Mouse (Mus musculus) heart, embryonic 13.5 days (tissue): ENCODE data around the gene Elmsan1. TPM values are rescaled to one million over a fixed set of nuclear protein-coding genes. Genes with fewer than 3 reads are reported as not detected.
"Not testable (repeated sequence)": the region's sequence is repeated elsewhere in the genome, so short reads cannot be mapped to it uniquely, and the experiment has no call there.

Experiments used
- ATAC-seq: fragments of 200-750 bp; cut with Nextera tagmentation; 2 replicates; pipeline ENCODE4 v1.8.0; 2017; ENCODE audit warnings: moderate TSS enrichment; ENCODE audit not compliant: insufficient number of reproducible peaks, low FRiP score, low TSS enrichment; ENCODE audit errors: extremely low read depth
- H3K27ac ChIP-seq: fragments of 300-500 bp; sonication (generic); replicated peaks from 2 replicates; pipeline ENCODE4 v1.5.1; 2015; ENCODE audit warnings: moderate library complexity, mild to moderate bottlenecking, inconsistent platforms
- H3K27me3 ChIP-seq: fragments of 300-500 bp; sonication (generic); replicated peaks from 2 replicates; pipeline ENCODE4 v1.6.1; 2015; ENCODE audit warnings: mild to moderate bottlenecking, inconsistent platforms
- H3K36me3 ChIP-seq: fragments of 300-500 bp; sonication (generic); 2 replicates; pipeline ENCODE4 v1.6.1; 2015; ENCODE audit warnings: mild to moderate bottlenecking, inconsistent platforms
- H3K4me1 ChIP-seq: fragments of 300-500 bp; sonication (generic); 2 replicates; pipeline ENCODE4 v1.6.1; 2015; ENCODE audit warnings: inconsistent platforms
- H3K4me2 ChIP-seq: fragments of 300-500 bp; sonication (generic); 2 replicates; pipeline ENCODE4 v1.6.1; 2015; ENCODE audit warnings: inconsistent platforms, mild to moderate bottlenecking, moderate library complexity
- H3K4me3 ChIP-seq: fragments of 300-500 bp; sonication (generic); 2 replicates; pipeline ENCODE4 v1.5.1; 2015; ENCODE audit warnings: moderate library complexity, mild to moderate bottlenecking, inconsistent platforms
- H3K9ac ChIP-seq: fragments of 300-500 bp; sonication (generic); 2 replicates; pipeline ENCODE4 v1.6.1; 2015; ENCODE audit warnings: inconsistent platforms, mild to moderate bottlenecking, moderate library complexity
- H3K9me3 ChIP-seq: fragments of 300-500 bp; sonication (generic); 2 replicates; pipeline ENCODE4 v1.6.1; 2016; ENCODE audit warnings: inconsistent platforms
- WGBS: fragments of 180-500 bp; shearing (Covaris S2); methylation state at CpG from one replicate; pipeline ENCODE4 v1.1.7; 2015; ENCODE audit warnings: mixed read lengths; 5-methylcytosine and 5-hydroxymethylcytosine counted together
- polyA plus RNA-seq: library from polyadenylated mRNA; unstranded; fragments of >200 nt; fragmentation: Nextera tagmentation; extraction: Ambion mirVana; gene quantifications from 2 replicates; pipeline ENCODE4 v1.2.1, GENCODE M21; 2015

The Elmsan1 gene
- polyA plus RNA-seq, 1 experiment from 2014 or later: 6.8 TPM

DNA sequence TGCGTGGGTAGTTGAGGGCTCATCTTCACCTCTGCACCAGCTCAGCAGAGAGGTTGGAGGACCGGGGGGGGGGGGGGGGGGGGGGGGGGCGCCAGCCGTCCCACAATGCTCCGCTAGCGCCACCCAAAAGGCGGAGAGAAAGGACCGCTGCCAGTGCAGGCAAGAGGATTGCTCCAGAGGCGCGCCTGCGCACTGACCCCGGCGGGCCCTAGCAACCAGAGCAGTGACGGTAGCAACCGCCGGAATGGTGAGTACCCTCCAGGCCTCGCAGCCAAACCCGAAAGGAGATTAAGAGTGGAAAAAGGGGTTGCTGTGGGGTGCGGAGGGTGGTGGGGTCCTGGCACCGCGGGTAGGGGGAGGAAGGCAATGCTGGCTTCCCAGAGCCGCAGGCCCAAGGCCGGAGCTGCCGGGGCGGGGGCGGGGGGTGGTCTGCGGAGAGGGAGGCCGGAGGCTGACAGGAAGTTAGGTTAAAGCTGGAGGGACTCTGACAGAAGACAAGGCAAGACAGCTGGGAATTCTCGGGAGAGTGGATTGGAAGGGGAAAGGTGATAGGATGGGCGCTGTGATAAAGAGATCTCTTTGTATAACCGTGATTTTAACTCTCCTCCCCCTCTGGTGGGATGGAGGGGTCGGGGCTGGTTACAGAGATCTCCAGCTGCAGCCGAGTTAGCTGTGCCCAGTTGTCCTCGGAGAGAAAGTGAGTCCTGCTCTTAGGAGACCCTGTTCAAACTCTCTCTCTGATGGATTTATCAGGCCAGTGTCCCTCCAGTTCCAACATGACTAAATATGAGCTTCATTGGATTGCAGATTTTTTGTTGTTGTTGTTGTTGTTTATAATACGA, 104.3 kb downstream of the Elmsan1 start, which contains the start of gene Dnal1:
TSS of gene Dnal1 (plus strand) at position 214 of the 842 bp plus-strand sequence.
- Histone ChIP-seq H3K36me3 (no peaks in the 10 kb centered on the region), H3K27ac (peak within 1 kb of the TSS; percentile 54), H3K4me2 (peak within 1 kb of the TSS; percentile 84), H3K9ac (peak within 1 kb of the TSS; percentile 89), H3K27me3 (no peaks in the 10 kb centered on the region), H3K9me3 (no peaks in the 10 kb centered on the region), H3K4me1 (peaks cover 8% of the 10 kb centered on the region), H3K4me3 (peak within 1 kb of the TSS; percentile 86)
- peak; percentile 76; the same call in 1 of the 2 replicates for ATAC-seq
- 2% methylated on average over 31 of the region's 35 CpGs for WGBS

DNA sequence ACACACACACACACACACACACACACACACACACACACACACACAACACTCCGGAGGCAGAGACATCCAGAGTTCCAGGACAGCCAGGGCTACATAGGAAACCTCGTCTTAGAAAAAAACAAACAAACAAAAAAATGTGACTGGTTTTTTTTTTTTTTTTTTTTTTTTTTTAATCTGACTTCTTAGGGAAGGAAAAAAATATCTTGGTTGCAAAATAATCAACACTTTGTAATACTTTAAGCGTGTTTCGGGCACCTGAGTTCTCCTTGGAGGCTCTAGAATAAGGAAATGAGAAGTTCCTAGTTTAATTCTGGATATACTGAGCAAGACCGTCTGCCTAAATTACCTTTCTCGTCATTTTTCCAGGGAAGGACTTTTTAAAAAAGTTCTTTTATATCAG, 105.0 kb downstream of the Elmsan1 start:
- Histone ChIP-seq H3K9ac (0 out of 2 replicates have a peak overlapping the region, but pooled peaks have one; percentile 45), H3K36me3 (no peaks in the 10 kb centered on the region), H3K4me3 (peak overlapping the region; percentile 86), H3K27ac (no peak overlapping the region), H3K4me2 (peak overlapping the region; percentile 84), H3K27me3 (no peaks in the 10 kb centered on the region), H3K9me3 (no peaks in the 10 kb centered on the region), H3K4me1 (peaks cover 8% of the 10 kb centered on the region)
- no peak for ATAC-seq
- 48% methylated on average over 6 of the region's 6 CpGs for WGBS

DNA sequence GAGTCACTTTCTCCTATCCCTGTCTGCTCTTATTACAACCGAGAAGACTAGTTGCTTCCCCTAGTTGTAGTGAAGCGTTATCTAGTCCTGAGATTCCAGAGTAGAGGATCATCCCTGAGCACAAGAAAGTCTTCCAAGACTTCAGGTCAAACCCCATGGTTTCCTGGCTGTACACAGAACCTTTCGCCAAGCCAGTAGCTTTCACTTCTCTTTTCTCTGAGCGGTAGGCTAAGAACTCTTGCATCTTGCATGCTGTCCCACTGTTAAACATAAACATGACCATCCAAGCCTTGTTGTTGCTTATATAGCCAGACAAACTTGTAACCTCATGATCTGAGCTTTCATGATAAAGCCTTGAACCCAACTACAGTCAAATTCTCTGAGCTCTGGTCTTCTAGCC, 107.9 kb downstream of the Elmsan1 start:
- Histone ChIP-seq H3K36me3 (no peaks in the 10 kb centered on the region), H3K4me2 (no peak overlapping the region), H3K27me3 (no peaks in the 10 kb centered on the region), H3K27ac (no peak overlapping the region), H3K9me3 (no peaks in the 10 kb centered on the region), H3K4me1 (peaks cover 8% of the 10 kb centered on the region), H3K4me3 (no peak overlapping the region), H3K9ac (no peak overlapping the region)
- ATAC-seq: no peak
- WGBS: 84% methylated on average over 4 of the region's 4 CpGs

DNA sequence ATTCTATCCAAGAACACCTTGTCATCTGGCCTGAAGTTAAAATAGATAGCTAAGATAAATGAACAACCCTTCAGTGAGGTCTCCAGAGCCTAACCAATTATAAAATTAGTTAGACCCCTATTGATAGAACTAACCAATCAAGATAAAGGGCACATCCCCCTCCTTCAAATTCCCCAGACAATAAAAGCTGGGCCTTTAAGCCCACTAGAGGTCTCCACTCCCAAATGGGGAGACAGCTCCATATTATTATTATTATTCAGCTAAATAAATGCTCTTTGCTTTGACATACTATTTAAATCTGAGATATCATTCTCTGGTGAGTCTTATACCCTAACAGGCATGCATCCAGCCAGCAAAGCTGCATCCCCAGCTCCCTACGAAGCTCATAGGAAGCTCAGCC, 108.8 kb downstream of the Elmsan1 start:
- H3K27ac ChIP-seq: no peak overlapping the region
- no peak for ATAC-seq
- 78% methylated on average over 1 of the region's 1 CpGs for WGBS
- no peaks in the 10 kb centered on the region for H3K9me3 ChIP-seq
- H3K4me2 ChIP-seq: no peak overlapping the region
- no peaks in the 10 kb centered on the region for H3K36me3 ChIP-seq
- no peak overlapping the region for H3K4me3 ChIP-seq
- no peak overlapping the region for H3K9ac ChIP-seq
- peaks cover 4% of the 10 kb centered on the region for H3K4me1 ChIP-seq
- no peaks in the 10 kb centered on the region for H3K27me3 ChIP-seq

DNA sequence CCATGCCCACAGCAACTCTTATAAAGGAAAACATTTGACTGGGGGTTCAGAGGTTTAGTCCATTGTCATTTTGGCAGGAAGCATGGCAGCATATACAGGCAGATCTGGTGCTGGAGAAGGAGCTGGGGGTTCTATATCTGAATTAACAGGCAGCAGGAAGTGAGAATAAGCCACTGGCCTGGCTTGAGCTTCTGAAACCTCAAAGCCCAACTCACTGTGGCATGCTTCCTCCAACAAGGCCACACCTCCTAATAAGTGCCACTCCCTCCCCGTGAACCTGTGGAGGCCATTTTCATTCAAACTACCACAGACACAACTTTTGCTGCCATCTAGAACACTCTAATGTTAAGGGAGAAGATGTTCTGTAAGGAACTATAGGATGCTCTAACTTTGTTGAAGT, 111.0 kb downstream of the Elmsan1 start:
- Histone ChIP-seq H3K9ac (no peak overlapping the region), H3K4me2 (no peak overlapping the region), H3K4me1 (no peaks in the 10 kb centered on the region), H3K27me3 (no peaks in the 10 kb centered on the region), H3K9me3 (no peaks in the 10 kb centered on the region), H3K27ac (no peak overlapping the region), H3K36me3 (no peaks in the 10 kb centered on the region), H3K4me3 (no peak overlapping the region)
- ATAC-seq: no peak
- 48% methylated on average over 1 of the region's 1 CpGs for WGBS

DNA sequence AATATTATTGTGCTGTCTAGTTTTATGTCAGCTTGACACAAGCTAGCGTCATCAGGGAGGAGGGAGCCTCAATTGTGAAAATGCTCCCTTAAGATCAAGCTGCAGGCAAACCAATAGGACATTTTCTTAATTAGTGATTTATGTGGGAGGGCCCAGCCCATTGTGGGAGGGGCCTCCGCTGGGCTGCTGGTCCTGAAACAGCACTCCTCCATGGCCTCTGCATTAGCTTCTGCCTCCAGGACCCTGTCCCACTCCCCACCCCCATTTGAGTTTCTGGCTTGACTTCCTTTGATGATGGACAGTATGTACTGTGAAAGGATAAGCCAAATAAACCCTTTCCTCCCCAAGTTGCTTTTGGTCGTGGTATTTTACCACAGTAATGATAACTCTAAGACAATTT, 111.7 kb downstream of the Elmsan1 start:
- Histone ChIP-seq H3K9ac (no peak overlapping the region), H3K27me3 (no peaks in the 10 kb centered on the region), H3K36me3 (no peaks in the 10 kb centered on the region), H3K4me3 (no peak overlapping the region), H3K9me3 (no peaks in the 10 kb centered on the region), H3K4me2 (no peak overlapping the region), H3K4me1 (no peaks in the 10 kb centered on the region), H3K27ac (no peak overlapping the region)
- 74% methylated on average over 3 of the region's 3 CpGs for WGBS
- no peak for ATAC-seq

DNA sequence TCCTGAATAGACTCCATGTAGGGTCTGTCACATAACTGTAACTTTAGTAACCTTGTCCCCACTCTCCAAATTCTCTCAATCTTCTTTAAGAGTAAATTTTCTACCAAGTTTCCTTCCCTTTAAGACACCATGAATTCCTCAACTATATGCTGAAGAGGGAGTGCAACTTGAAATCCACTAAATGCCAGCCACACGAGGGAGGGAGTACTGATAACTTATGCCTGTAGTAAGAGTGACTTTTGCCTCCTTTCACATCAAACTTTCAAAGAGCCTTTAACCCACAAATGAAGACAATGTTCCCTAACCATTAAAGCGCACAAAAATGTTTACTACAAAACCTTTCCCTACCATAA, 117.2 kb downstream of the Elmsan1 start:
- no peaks in the 10 kb centered on the region for H3K9me3 ChIP-seq
- H3K4me2 ChIP-seq: peak overlapping the region; percentile 79
- peak overlapping the region; percentile 61 for H3K4me3 ChIP-seq
- ATAC-seq: no peak
- peak overlapping the region; percentile 81 for H3K9ac ChIP-seq
- H3K36me3 ChIP-seq: no peaks in the 10 kb centered on the region
- H3K4me1 ChIP-seq: no peaks in the 10 kb centered on the region
- 51% methylated on average over 2 of the region's 2 CpGs for WGBS
- H3K27ac ChIP-seq: no peak overlapping the region
- no peaks in the 10 kb centered on the region for H3K27me3 ChIP-seq

DNA sequence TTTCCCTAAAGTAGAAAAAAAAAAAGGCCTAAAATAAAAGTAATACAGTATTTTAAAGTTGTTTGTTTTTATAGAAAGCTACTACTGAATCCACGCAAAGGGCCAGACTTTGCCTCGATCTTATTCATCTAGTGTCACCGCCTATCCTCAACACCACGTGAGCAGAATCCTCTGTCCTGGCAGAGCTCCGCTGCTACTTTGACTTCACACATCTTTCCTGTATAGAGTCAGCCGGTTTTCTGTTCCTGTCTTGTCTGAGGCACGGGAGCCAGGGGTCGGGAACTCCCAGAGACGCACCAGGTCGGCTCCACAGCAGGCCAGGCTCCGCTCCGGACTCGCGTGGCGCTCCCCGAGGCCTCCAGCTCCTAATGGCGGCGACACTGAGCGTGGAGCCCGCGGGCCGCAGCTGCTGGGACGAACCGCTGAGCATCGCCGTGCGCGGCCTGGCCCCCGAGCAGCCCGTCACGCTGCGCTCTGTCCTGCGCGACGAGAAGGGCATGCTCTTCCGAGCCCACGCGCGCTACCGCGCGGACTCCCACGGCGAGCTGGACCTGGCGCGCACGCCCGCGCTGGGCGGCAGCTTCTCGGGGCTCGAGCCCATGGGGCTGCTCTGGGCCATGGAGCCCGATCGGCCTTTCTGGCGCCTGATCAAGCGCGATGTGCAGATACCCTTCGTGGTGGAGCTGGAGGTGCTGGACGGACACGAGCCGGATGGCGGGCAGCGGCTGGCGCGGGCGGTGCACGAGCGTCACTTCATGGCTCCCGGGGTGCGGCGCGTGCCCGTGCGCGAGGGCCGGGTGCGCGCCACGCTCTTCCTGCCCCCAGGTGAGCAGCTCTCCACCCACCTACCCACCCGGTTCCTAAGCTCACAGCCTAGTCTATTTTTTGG, 117.8 kb downstream of the Elmsan1 start, which contains the start of gene Acot6:
TSS of gene Acot6 (plus strand) at position 51 of the 889 bp plus-strand sequence.
- 1% methylated on average over 78 of the region's 80 CpGs for WGBS
- not testable (repeated sequence) for ATAC-seq, H3K27ac ChIP-seq

DNA sequence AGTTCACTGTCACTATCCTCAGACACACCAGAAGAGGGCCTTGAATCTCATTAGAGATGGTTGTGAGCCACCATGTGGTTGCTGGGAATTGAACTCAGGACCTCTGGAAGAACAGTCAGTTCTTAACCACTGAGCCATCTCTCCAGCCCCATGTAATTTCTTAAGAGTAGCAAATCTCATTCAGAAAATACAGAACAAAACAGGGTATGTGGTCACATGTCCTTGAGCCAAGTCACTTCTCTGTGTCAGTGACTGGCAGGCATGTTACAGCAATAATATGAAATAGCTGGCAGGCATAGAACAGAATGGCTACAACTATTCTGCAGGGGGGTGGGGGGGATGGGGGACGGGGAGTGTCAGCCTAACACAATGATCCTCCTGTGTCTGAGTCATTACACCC, 118.6 kb downstream of the Elmsan1 start:
- H3K4me3 ChIP-seq: peak overlapping the region; percentile 61; the same call in 1 of the 2 replicates
- no peak for ATAC-seq

More for the DNA sequence above, 117.8 kb downstream of the Elmsan1 start, which contains the start of gene Acot6:
- H3K27me3 ChIP-seq, H3K36me3 ChIP-seq, H3K4me1 ChIP-seq, H3K9me3 ChIP-seq: not testable (repeated sequence)
- H3K4me3 ChIP-seq: peak within 1 kb of the TSS; percentile 61
- H3K9ac ChIP-seq: peak within 1 kb of the TSS; percentile 81
- H3K4me2 ChIP-seq: peak within 1 kb of the TSS; percentile 79

DNA sequence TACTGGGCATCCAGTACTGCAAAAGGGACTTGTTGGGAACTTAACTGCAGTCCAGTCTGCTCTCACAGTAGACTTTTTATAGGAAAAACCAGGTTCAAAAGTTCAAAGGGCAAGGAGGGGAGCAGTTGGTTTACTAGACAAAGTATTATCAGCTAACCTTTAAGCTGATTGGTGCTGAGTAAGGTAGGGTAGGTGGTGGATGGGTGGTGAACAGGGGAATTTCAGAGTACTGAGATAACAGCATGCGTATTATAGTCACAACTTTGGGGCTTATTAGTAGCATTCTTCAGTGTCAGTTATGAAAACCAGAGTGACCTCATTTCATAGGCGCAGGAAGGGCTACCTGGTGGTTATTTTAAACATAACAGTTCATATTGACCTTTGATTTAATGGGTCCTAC, 119.1 kb downstream of the Elmsan1 start:
- Histone ChIP-seq H3K27me3 (no peaks in the 10 kb centered on the region), H3K4me3 (no peak overlapping the region), H3K27ac (no peak overlapping the region), H3K36me3 (no peaks in the 10 kb centered on the region), H3K9me3 (no peaks in the 10 kb centered on the region), H3K9ac (no peak overlapping the region), H3K4me2 (no peak overlapping the region), H3K4me1 (no peaks in the 10 kb centered on the region)
- 83% methylated on average over 2 of the region's 2 CpGs for WGBS
- ATAC-seq: no peak

More for the DNA sequence above, 118.6 kb downstream of the Elmsan1 start:
- WGBS: 82% methylated on average over 1 of the region's 1 CpGs
- Histone ChIP-seq H3K4me1 (no peaks in the 10 kb centered on the region), H3K27ac (no peak overlapping the region), H3K4me2 (peak overlapping the region; percentile 79), H3K36me3 (no peaks in the 10 kb centered on the region), H3K9me3 (no peaks in the 10 kb centered on the region), H3K9ac (no peak overlapping the region), H3K27me3 (no peaks in the 10 kb centered on the region)
